Mouse (Mus musculus): ENCODE measurements around the gene Cbx8. TPM values are rescaled to one million over a fixed set of nuclear protein-coding genes. Genes with fewer than 3 reads are reported as not detected.

The Cbx8 gene
- 1 to 10 TPM; 5.6 to 5.7 TPM for total RNA-seq (2021)

GRCm38 (mm10) chr11:119040600-119041324 is at the start of gene Cbx8:
Cbx8 (minus strand) TSS chr11:119040969.
- peak; percentile 99 for DNase-seq

GRCm38 (mm10) chr11:119090076-119090960 is 49.5 kb upstream of the Cbx8 start:
- DNase-seq: peak; percentile 24

GRCm38 (mm10) chr11:119089235-119090075 is 48.7 kb upstream of the Cbx8 start:
- DNase-seq: peak; percentile 26

GRCm38 (mm10) chr11:119088391-119089234 is 47.8 kb upstream of the Cbx8 start:
- peak; percentile 57 for DNase-seq

- DNase-seq: peak; percentile 45
These were observed 46.7 kb upstream of the Cbx8 start for GRCm38 (mm10) chr11:119087301-119088082.

GRCm38 (mm10) chr11:119086144-119086971 is 45.6 kb upstream of the Cbx8 start, which contains the start of gene Cbx4:
Cbx4 (minus strand) TSS chr11:119086221.
- DNase-seq: peak; percentile 94

GRCm38 (mm10) chr11:119085279-119086062 is 44.7 kb upstream of the Cbx8 start:
- DNase-seq: peak; percentile 74

GRCm38 (mm10) chr11:119084446-119085278 is 43.9 kb upstream of the Cbx8 start:
- DNase-seq: peak; percentile 65

- DNase-seq: peak; percentile 67
These were observed 43.1 kb upstream of the Cbx8 start for GRCm38 (mm10) chr11:119083724-119084445.

GRCm38 (mm10) chr11:119082638-119083599 is 42.1 kb upstream of the Cbx8 start:
- DNase-seq: no peak

- peak; percentile 69 for DNase-seq
These were observed 41.3 kb upstream of the Cbx8 start for GRCm38 (mm10) chr11:119081839-119082637.

GRCm38 (mm10) chr11:119081148-119081838 is 40.5 kb upstream of the Cbx8 start:
- DNase-seq: no peak

- no peak for DNase-seq
These were observed 39.8 kb upstream of the Cbx8 start for GRCm38 (mm10) chr11:119080461-119081147.

- no peak for DNase-seq
These were observed 38.7 kb upstream of the Cbx8 start for GRCm38 (mm10) chr11:119079445-119079837.

Data from heart, postnatal 4 days (tissue).